Mouse (Mus musculus) fat pad, adult 2 months (tissue): ENCODE data around the gene Grin1.
"Not testable (repeated sequence)": the region's sequence is repeated elsewhere in the genome, so short reads cannot be mapped to it uniquely, and the experiment has no call there.

Experiments used
- DNase-seq: peaks from one replicate; pipeline ENCODE4 v3.0.0-alpha.2; 2011; ENCODE audit warnings: low read depth, low spot score; ENCODE audit errors: extremely low read depth

Gene Grin1

GRCm38 (mm10) chr2:25258887-25259286, 60.1 kb downstream of the Grin1 start:
- no peak for DNase-seq

GRCm38 (mm10) chr2:25257250-25257649, 61.7 kb downstream of the Grin1 start:
- DNase-seq: not testable (repeated sequence)

- not testable (repeated sequence) for DNase-seq
Measured at GRCm38 (mm10) chr2:25256443-25257109, 62.4 kb downstream of the Grin1 start.

GRCm38 (mm10) chr2:25255284-25255779, 63.7 kb downstream of the Grin1 start, which contains the start of gene Tmem203:
TSS of gene Tmem203 (plus strand) at chr2:25255439.
- no peak for DNase-seq

- DNase-seq: no peak
Measured at GRCm38 (mm10) chr2:25252331-25252730, 66.7 kb downstream of the Grin1 start.

- no peak for DNase-seq
Measured at GRCm38 (mm10) chr2:25246183-25247072, 72.6 kb downstream of the Grin1 start, which contains the start of gene AL732309.1. TSS of gene AL732309.1 (minus strand) at chr2:25246863.

- no peak for DNase-seq
Measured at GRCm38 (mm10) chr2:25244144-25244543, 74.8 kb downstream of the Grin1 start.

GRCm38 (mm10) chr2:25243342-25243741, 75.6 kb downstream of the Grin1 start:
- DNase-seq: no peak

- DNase-seq: no peak
Measured at GRCm38 (mm10) chr2:25242101-25242506, 76.9 kb downstream of the Grin1 start, which contains the start of the genes Rnf208 and Cysrt1. TSS of gene Rnf208 (plus strand) at chr2:25242255. TSS of gene Cysrt1 (minus strand) at chr2:25242452.

- no peak for DNase-seq
Measured at GRCm38 (mm10) chr2:25241438-25241775, 77.6 kb downstream of the Grin1 start.
